Mouse (Mus musculus) embryo, embryonic 10 days (tissue): ENCODE results near the gene Arhgap10.
"Not testable (repeated sequence)": the region's sequence is repeated elsewhere in the genome, so short reads cannot be mapped to it uniquely, and the experiment has no call there.

Experiments used
- DNase-seq: peaks from one replicate; pipeline ENCODE4 v3.0.0-alpha.2; 2015; ENCODE audit warnings: low spot score

The Arhgap10 gene

DNA sequence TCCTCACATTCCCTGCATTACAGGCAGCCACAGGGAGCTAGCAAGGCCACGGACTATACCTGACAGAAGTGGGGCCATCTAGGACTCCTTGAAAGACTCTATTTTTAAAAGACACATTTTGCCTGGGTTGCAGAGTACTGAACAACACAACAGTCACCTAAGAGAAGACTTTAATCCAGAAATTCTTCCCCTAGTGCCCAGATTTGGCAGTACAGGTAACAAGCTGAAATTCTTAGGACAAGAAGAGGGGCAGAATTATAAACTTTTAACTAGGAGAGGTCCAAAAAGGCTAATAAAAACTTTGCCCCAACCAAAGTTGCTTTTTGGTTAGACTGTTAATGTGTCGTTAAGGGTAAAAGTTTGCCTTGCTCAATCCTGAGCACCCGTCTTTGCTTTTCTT, 174.4 kb downstream of the Arhgap10 start:
- no peak for DNase-seq

DNA sequence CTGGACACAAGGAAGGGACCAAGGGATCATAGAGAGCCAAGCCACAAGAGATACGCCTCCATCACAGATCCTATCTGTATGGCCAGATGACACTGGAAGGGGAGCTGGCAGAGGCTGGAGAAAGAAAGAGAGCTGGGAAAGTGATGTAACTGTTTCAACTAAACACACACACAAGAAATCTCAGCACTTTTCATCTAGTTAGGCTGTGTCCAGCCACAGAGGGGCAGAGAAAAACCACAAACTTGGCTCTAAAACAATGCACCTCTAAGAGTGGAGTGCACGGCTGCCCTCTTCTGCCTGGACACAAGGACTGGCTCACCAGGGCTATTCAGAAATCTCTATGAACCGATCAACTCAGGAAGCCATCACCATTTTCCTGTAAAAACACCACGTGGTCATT, 175.6 kb downstream of the Arhgap10 start:
- no peak for DNase-seq

DNA sequence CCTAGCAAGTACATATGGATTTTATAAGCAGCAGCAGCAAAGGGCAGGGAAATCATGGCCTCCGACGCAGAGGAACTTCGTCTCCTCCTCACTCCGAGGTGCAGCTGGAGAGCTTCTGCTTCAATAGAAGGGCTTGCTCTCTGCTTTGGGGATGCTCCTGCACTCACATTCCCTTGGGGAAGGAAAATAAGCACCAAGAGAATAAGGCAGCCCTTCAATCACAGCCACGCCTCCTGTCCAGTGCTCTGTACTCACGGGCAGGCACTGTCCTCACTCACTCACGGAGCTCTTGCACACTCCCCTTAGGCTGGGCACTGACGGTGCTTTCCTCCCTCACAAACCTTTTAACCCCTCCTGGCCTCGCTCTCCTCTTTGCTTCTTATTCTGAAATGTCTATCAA, 176.4 kb downstream of the Arhgap10 start:
- peak; percentile 30 for DNase-seq

DNA sequence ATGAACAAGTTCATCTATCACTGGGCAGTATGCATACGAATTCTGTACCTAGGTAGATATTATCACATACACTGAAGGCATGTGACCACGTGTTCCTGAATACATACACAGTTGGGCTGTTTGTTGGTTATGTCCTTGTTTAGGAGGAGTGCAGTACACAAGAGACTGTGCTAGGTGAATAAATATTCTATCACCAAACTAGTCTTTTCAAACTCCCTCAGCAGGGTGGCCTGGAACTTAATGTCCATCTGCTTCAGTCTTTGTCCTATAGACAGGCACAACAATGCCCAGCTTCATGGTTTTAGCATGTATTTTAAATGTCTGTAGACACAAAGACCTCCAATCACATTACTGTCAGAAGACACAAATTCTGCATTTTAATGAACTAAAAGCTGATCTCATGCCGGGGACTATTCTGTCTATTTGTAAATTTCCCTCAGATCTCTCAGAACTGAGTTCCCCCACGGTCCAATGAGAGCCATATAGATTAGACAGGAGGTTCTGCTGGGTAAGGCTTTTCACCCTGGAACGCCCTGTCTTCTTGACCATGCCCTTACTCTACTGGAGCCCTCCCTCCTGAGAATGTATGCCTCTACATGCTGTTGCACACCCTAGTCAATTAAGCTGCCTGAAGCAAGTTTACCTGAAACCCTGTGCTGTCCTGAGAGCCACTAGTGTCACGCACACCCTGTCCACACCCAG, 177.6 kb downstream of the Arhgap10 start:
- DNase-seq = no peak

DNA sequence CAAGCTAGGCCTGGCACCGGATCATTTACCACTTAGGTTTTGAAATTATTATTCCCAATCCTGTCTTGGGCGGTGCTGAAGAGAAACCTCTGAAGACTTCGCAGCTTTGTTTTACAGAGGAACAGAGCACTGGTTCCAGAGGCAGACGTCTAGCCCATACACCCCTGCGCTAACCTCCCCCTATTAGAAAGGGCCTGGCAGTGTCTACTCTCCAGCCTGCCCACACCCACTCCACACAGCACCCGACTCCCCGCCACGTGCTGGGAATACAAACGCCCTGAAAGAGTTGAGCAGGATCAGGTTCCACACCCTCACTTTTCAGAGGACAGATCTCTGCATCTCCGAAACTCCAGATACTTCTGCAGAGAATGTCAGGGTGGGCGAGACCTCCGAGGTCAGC, 180.5 kb downstream of the Arhgap10 start:
- no peak for DNase-seq

DNA sequence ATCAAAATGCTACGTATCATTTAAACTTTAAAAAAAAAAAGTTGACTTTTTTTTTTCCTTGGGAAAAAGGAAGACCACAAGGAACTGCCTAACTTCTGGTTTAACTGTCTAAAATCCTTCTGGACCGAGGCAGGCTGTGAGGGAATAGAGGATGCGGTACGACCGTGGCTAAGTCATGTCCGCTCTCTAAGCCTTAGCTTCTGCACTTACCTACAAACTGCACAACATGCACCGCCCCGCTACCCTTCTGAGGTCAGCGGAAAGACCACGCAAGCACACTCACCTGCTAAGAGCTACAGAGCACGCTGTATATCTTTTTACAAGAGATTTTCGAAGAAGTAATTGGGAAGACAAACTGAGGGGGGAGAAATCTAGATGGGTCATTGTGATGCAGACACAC, 186.6 kb downstream of the Arhgap10 start:
- no peak for DNase-seq

DNA sequence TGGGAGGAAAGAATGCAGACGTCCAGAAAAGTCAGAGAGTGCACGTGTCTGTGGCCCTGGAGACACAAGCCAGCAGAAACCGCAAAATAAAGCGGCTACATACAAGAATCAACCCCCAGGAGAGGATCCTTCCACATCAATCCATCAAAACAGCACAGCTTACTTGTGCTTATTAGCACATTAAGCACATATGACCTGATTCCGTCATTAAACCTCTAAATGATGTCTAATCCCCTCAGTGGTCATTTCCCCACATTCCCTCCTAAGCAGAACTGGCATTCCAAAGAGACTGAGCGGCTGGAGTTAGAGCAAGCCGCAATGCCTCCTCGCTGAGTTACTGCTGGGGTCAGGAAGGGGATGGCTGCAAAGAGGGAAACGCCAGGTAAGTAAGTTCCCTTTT, 187.4 kb downstream of the Arhgap10 start:
- no peak for DNase-seq

DNA sequence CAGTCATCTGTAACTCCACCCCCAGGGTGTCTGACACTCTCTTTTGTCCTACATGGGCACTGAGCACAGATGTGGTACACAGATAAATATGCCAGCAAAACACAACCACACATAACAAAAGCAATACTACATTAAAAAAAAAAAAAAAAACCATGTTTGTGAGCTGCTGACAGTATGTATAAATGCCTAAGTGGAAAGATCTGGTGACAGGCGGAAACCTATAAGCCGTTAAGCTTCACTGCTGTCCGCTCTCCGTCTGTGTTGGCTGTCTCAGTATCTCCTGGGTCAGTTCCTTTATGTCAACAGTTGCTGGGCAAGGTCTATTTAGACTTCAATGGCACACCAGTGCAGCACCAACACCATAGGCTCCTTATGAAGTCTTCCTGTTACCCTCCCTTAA, 188.0 kb downstream of the Arhgap10 start:
- DNase-seq = no peak

DNA sequence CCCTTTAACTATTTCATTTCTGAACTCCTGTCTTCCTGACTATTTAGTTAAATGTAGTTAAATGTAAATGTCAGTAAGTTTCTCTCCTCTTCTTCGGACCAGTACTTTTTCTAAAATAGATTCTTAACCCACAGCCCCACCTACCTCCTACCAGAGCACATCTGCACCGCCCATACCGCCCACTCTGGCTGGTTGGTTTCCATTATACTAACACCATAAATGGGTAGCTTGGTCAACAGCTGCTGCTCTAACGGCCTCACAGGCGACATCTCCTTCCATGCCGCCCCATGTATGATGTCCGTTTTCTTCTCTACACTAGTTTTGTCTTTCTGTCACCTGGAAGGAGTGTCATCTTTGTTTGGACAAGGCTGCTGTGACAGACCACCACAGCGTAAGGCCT, 189.3 kb downstream of the Arhgap10 start:
- no peak for DNase-seq

DNA sequence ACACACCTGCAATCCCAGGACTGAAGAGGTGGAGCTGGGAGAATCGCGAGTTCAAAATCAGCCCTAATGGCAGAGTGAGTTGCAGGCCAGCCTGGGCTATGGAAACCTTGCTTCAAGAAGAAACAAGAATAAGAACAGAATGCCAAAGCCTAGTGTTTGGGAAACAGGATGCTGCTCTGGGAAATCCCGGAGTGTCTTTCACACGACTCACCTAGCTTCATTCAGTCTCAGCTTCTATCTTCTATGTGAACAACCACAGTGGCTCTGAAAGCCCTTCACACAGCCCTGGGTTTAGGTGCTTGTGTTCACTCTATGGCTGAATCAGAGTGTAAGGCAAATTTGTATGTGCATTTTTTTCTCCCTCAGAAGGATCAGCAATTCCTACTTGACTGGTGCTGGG, 190.4 kb downstream of the Arhgap10 start:
- DNase-seq = no peak

DNA sequence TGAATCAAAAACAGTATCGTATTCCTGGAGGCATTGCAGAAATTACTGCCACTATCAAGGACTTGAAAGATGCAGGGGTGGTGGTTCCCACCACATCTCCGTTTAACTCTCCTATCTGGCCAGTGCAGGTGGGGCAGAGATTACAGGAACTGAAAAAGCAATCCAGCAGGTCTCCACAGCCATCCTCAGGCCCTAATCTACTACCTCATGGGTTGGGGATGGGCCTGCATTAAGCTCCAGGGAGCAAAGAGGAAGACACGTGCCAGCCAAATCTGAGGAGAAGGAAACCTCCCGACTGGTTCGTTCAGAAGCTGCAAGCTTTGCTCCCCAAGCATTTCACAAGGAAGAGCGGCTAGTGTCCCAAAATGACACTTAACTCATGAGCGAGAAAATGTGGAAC, 195.0 kb downstream of the Arhgap10 start:
- DNase-seq = not testable (repeated sequence)

DNA sequence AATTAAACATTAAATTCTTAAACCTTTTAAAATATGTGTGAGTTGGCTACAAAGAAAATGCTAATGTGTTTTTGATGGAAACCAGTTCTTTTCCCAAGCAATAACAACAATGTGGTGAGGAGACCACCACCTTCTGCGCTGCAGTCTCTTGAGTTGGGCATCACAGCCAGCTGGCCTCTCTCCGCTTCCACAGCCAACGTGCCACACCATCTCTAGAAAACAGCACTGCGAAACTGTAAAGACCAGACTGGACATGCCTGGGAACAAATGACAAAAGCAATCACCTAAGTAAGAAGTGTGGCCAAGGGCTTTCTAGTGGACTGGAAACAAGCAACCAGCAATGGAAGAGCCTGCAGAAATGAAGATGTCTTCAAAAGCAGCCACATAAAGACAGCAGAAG, 195.9 kb downstream of the Arhgap10 start:
- no peak for DNase-seq

DNA sequence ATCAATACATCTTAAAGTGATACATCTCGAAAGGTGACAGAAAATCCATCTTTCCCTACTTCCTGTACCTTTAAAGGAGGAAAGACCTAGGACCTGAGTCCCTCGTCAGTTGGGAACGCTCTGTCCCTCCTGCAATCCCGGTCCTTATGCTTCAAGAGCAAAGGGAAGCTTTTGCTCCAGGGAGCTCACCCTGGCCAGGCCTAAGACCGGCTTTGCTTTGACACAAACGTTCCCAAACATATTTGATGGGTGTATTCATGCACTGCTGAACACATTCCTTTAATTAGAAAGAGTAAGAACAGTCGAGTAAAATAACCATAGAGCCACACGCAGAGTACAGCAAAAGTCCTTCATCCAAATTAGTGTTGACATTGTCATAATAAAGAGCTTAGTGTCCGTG, 199.2 kb downstream of the Arhgap10 start:
- DNase-seq = no peak

DNA sequence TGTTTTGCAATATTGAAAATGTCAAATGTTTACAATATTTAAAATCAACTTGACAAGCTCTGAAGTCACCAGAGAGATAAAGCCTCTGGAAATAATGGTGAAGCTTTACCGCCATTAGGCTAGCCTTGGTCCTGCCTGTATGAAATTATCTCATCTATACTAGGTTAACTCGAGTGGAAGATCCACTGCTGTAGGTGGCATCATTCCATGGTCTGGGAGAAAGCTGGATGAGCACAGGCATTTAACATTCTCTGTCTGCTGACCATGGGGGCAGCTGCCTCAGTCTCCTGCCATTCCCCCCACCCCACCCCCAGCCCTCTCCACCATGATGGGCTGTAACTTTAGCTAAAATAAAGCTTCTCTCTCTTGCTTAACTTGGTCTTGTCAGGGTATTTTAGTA, 200.0 kb downstream of the Arhgap10 start:
- DNase-seq = no peak

DNA sequence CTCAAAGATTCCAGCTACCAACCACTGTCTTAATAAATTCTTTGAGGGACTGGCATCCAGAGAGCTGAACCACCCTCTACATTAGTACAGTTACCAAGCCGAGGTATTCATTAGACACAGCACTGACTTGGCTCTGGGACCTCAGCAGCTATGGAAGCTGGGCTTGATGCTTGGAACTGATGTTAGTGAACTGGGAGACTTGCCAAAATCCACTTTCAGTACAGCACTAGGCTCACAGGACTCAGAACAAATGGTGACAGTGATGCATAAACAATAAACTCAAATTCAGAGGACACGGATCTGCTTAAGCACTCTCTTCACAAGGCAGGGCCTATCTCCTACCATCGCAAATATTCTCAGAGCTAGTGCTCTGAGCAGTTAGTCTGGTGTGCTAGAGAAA, 204.8 kb downstream of the Arhgap10 start:
- no peak for DNase-seq

DNA sequence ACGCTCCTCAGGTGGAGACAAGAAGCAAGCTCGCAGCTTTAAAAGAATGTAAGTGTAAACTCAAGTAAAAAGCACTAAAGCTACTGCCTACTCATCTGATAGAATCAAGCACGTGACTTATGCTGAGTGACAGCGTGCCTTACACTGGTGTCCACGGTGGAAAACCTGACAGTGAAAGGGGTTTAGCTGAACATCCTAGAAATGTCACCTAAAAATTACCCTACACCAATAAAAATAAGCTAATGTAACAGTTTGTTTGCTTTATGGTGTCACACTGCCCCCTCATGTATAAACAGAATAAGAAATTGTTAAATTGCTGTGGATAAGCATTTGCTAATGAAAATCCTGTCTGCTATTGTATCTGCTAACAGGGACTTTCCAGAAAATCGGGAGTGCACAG, 206.0 kb downstream of the Arhgap10 start:
- no peak for DNase-seq

DNA sequence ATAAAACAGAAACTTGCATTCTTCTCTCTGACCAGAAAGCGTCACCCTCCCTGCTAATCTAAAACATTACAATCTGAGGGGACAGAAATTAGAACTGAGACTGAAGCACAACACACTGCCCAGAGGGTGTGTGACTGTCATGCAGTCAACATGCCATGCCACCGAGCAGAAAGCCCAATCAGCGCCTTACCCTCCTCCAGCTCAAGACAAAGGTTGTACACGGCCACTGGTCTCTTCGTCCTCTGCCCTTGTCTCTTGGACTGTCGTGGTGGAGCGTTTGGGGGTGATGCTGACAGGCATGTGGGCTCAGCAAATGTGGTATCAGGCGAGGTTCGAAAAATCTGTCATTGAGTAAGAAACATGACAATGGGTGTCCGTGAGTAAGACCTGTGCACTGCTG, 207.2 kb downstream of the Arhgap10 start:
- no peak for DNase-seq

DNA sequence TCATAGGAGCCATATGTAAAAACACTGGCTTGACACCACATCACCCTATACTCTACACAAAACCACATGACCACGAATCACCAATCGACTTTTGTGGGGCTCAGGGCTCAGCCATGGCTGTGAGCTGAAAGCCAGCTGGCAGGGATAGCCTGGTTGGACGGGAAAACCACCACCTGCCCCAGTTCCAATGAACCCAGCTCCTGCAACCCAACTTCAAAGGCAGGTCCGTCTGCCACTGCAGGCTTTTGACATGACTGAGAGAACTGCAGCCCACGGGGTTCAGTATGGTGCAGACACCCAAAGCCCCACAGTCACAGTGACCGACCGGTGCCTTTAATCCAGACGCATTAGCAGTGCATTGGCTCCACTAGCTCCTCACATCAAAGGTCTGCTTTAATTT, 207.7 kb downstream of the Arhgap10 start:
- DNase-seq = no peak

DNA sequence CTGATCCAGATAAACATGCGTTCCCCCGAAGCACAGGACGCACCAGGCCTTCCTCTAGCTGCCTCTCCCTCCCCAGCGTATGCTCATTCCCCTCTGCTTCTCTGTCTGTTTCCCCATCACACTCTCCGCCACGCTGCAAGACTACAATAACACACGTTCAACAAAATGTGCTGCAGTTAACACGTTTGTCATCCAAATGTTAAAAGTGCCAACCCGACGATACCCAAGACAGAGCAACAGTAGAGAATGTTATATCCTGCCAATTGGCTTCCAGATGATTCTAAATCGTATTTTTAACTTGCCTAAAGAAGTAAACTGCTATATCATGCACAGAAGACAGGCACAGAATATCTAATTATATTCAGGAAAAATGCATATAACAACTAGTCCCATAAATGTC, 223.2 kb downstream of the Arhgap10 start:
- DNase-seq = no peak

DNA sequence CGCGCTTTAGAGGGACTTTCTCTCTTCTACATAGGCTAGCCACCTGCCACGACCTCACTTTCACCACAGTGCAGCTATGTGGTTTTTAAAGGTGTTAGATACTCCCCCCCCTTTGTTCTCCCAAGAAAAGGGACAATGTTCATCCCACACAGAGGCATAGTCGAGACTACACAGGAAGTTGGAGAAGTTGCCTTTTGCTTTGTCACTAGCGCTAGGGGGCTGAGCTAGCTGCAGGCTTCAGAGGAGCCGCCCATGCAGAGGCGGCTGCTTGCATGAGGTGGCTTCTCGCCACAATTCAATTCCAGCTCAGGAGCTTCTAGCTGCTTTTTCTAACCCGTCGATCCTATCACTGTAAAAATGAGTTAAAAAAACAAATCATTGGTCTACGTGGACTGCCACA, 225.1 kb downstream of the Arhgap10 start:
- DNase-seq = no peak

DNA sequence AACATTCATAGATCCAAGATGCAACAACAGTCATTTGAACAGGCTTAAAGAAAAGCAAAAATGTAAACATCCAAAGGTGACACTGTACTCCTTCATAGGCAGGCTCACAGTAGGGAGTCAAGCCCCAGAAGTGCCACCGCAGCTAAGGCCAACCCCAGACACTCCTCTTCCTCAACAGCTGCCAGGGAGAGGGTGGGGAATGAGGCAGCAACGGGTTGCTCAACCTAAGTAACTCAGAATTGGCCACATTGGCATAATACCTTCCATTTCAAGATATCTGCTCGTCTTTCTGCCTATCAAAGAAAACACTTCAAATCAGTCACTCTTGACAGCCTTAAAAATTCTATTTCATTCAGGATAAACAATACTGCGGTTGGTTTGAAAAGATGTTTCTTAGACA, 225.6 kb downstream of the Arhgap10 start:
- no peak for DNase-seq

DNA sequence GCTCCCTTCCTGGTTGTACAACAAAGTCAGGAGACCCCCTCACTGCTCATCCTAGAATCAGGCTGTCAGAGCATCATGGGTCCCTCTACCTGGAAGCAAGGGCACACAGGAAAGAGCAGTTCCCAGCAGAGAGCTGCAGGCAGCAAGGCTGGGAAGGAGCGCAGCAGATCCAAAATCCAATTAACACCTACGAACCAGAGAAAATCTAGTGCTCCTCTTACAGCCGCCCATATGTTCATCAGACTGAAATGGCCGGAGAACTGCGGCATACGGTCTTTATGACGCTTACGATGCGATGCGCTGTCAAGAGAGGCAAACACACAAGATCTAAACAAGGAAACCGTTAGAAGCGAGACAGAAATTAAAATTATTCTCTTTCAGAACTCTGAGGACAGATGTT, 229.3 kb downstream of the Arhgap10 start:
- no peak for DNase-seq

DNA sequence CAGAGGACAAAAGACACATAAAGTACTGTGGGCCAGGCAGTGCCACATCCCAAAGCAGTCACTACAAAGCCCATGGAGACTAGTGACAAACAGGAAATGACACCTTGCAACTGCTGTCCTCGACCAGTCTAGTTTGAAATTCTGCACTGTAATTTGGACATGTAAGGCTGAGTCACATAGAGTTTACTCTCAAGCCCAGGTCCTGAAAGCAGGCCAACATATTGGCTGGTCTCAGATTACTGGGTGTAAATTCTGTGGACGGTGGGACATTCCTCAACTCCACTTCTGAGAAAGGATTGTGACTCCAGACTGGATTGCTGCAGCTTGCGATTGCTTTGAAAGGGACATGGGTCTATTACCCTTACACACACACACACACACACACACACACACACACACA, 229.7 kb downstream of the Arhgap10 start:
- no peak for DNase-seq

DNA sequence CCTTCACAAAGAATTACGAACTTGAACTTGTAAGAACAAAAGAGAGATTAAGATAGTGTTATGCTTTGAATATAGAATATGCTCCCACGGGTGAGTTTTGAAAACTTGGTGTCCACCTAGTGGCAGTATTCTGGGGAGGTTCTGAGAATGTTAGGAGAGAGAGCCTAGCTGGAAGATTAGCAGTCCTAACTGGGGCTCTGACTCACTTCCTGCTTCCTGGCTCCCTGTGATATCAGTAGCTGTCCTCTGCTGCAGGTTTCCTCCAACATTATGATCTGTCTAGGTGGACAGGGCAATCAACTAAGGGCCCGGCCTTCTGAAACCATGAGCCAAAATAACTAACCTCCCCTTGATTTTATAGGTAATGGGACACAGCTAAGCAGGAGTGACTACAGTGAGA, 233.3 kb downstream of the Arhgap10 start:
- no peak for DNase-seq
